Mouse (Mus musculus): ENCODE measurements around the gene Erbb4.
"Not testable (repeated sequence)": the region's sequence is repeated elsewhere in the genome, so short reads cannot be mapped to it uniquely, and the experiment has no call there.

Gene Erbb4

GRCm38 (mm10) chr1:68839352-68839751 is 268.5 kb downstream of the Erbb4 start:
- DNase-seq, result no peak

GRCm38 (mm10) chr1:68834686-68835085 is 273.2 kb downstream of the Erbb4 start:
- no peak for DNase-seq

GRCm38 (mm10) chr1:68832101-68832500 is 275.8 kb downstream of the Erbb4 start:
- DNase-seq, result no peak

GRCm38 (mm10) chr1:68831575-68831974 is 276.3 kb downstream of the Erbb4 start:
- DNase-seq, result no peak

- no peak for DNase-seq
Measured at GRCm38 (mm10) chr1:68830501-68831239, 277.2 kb downstream of the Erbb4 start.

GRCm38 (mm10) chr1:68823116-68823644 is 284.7 kb downstream of the Erbb4 start:
- no peak for DNase-seq

GRCm38 (mm10) chr1:68806711-68807110 is 301.1 kb downstream of the Erbb4 start:
- DNase-seq, result peak; percentile 36

GRCm38 (mm10) chr1:68787409-68788015 is 320.3 kb downstream of the Erbb4 start:
- no peak for DNase-seq

- DNase-seq, result no peak
Measured at GRCm38 (mm10) chr1:68780653-68781052, 327.2 kb downstream of the Erbb4 start.

GRCm38 (mm10) chr1:68780032-68780431 is 327.8 kb downstream of the Erbb4 start:
- DNase-seq, result no peak

- not testable (repeated sequence) for DNase-seq
Measured at GRCm38 (mm10) chr1:68766095-68766494, 341.8 kb downstream of the Erbb4 start.

GRCm38 (mm10) chr1:68762456-68762855 is 345.4 kb downstream of the Erbb4 start:
- no peak for DNase-seq

- DNase-seq, result peak; percentile 92
Measured at GRCm38 (mm10) chr1:68748976-68749375, 358.9 kb downstream of the Erbb4 start.

- no peak for DNase-seq
Measured at GRCm38 (mm10) chr1:68681478-68681877, 426.4 kb downstream of the Erbb4 start.

- no peak for DNase-seq
Measured at GRCm38 (mm10) chr1:68674667-68675066, 433.2 kb downstream of the Erbb4 start.

GRCm38 (mm10) chr1:68666831-68667601 is 440.8 kb downstream of the Erbb4 start:
- no peak for DNase-seq

- no peak for DNase-seq
Measured at GRCm38 (mm10) chr1:68590475-68590874, 517.4 kb downstream of the Erbb4 start.

- no peak for DNase-seq
Measured at GRCm38 (mm10) chr1:68573851-68574540, 533.9 kb downstream of the Erbb4 start.

- DNase-seq, result no peak
Measured at GRCm38 (mm10) chr1:68570924-68571323, 536.9 kb downstream of the Erbb4 start.

- DNase-seq, result no peak
Measured at GRCm38 (mm10) chr1:68542942-68543341, 564.9 kb downstream of the Erbb4 start.

GRCm38 (mm10) chr1:68517820-68518219 is 590.0 kb downstream of the Erbb4 start:
- no peak for DNase-seq

GRCm38 (mm10) chr1:68503873-68504272 is 604.0 kb downstream of the Erbb4 start:
- no peak for DNase-seq

GRCm38 (mm10) chr1:68501561-68501960 is 606.3 kb downstream of the Erbb4 start:
- no peak for DNase-seq

Data from cerebellum, adult 9-11 months (tissue).